Mouse (Mus musculus): ENCODE results near the gene Stard10.

The Stard10 gene

DNA sequence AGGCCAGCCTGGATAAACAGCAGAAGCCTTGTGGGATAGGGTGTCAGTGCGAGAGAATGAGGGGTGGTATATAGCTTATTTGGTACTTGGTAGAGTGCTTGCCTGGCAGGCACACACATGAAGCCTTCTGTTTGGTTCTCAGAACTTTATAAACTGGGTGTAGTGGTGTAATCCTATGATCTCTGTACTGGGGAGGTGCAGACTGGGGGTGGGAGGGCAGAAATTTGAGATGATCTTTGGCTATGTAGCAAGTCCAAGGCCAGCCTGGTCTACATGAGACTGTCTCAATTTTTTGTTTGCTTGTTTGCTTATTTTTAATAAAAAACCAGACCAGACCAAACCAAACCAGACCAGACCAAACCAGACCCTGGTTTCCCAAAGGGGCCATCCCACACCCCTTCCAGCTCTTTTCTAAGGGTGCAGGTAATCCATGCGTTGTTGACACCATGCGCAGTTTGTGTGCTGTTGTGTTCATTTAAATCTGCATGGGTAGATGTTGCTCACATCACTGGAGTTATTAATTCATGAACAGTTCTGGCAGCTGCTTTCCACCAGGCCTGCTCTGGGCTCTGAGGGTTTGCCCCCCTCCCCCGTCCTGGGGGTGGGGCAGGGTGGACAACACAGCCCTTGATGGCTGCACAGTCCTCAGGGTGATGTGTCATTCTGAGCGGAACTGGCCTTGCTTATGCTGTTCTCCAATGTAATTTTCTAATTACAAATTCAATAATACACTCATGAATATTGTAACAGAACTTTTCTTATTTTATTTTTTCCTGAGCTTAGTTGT, 15.4 kb downstream of the Stard10 start:
- no peak for DNase-seq

DNA sequence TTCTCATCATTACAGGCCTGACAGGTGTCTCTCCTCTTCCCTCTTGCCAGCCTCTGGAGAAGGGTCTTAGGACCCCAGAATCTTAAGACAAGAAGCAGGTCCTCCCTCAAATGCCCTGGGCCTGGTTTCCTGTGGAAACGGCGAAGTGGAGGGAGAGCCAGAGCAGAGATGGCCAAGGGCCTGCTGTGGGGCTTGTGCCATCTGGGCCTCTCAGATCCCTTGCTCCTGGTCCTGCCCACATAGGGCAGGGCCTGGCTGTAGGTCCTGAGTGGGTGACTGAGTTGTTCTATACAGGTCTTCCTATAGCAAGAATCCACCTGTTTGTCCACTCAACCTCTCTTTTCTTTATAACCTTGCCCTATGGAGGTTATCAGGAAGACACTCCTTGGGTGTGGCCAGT, 18.3 kb downstream of the Stard10 start:
- no peak for DNase-seq

DNA sequence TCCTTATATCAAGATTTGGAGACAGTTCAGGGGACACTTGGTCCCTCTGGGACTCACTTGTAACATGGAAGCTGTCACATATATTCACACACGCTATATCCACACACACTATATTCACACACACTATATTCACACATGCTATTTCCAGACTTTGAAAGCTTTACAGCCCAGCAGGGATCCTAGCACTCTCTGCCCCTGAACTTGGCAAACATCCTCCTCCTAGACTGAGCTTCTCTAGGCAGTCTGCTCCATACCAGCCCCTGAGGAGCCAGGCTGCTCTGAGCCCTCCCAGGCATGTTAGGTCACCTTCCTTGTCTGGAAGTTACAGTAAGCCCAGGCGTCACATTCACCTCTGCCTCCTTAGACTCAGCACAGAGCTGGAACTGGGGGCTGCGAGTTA, 19.8 kb downstream of the Stard10 start:
- no peak for DNase-seq

DNA sequence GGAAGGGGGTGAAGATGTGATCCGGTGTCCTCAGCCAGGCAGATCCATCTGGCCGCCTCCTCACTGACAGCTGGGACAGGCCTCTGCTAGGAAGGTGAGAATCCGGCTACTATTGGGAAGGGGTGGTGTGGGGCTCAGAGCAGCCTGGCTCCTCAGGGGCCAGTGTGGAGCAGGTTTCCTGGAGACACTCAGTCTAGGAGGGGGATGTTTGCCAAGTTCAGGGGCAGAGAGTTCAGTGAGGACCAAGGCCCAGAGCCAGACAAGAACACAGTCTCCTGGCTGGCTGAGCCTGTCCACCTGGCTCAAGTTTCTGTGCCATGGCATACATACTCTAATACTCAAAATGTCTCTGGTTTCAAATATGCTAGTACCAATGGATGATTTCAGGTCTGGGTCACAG, 20.5 kb downstream of the Stard10 start:
- DNase-seq, result no peak

DNA sequence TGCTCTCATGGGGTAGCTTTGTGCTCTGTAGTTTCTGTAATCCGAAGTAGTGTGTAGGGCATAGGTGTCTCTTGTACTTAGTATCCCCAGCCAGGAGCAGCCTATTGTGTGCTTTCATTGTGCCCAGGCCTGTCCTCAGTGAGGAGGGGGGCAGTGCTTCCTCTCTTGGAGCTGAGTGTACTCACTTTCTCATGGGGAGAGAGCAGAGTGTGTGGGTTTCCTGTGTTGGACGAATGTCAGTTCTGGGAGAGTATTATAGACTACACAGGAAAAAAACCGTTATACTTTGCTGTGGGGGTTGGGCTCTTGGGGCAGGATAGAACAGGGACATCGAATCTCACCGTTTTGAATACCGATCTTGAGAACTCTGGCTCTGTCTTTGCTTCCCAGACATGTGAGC, 24.5 kb downstream of the Stard10 start:
- DNase-seq, result peak in 1 of 2 experiments; percentile 56

DNA sequence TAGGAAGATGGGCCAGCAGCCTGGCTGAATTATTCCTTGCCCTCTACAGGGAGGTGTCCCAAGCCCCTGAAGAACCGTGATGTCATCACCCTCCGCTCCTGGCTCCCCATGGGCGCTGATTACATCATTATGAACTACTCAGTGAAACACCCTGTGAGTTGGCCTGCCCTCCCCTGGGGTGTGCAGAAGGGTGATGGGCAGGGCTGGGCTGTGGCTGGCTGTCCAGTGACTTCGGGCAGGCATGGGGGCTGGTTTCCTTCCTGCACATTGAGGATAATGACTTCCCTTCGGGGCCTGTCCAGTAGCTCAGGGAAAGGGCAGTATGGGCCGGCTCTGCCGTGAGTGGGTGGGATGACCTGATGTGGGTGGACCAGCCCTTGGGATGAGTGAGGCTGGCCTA, 26.2 kb downstream of the Stard10 start:
- no peak for DNase-seq

DNA sequence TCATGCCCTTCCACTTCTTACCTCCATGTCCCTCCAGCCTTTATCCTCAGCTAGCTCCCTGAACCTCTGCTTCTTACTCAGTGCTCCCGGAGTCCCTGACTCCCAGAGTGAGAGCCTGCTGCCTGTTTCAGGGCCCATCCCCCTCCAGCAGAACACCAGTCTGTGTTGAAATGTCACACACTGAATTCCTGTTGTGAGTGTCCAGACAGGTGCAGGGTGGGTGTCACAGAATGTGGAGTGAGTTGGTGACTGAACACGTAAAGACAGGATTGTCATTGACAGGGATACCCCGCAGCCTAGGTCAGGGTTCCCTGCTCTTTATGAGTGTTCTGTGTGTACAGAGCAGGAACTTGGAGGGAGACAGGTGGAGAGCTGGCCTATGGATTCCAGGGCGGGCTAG, 28.0 kb downstream of the Stard10 start:
- DNase-seq, result no peak

DNA sequence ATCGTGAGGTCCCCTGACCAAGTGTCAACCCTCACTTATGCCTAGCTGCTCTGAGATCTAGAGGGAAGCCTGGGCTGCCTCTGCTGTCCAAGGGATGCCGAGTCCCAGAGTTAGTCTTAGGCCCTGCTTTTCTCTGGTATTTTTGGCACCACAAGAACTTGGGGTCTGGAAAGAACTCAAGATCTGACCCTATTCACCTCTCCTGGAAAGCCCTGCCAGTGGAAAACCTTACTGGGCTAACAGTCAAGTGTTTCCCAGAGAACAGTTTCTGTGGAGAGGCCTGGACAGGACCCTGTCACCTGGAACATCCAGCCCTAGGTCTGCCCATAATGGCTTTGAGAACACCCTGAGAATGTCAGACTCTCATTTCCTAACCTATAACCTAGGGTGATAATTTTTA, 30.1 kb downstream of the Stard10 start:
- no peak for DNase-seq

DNA sequence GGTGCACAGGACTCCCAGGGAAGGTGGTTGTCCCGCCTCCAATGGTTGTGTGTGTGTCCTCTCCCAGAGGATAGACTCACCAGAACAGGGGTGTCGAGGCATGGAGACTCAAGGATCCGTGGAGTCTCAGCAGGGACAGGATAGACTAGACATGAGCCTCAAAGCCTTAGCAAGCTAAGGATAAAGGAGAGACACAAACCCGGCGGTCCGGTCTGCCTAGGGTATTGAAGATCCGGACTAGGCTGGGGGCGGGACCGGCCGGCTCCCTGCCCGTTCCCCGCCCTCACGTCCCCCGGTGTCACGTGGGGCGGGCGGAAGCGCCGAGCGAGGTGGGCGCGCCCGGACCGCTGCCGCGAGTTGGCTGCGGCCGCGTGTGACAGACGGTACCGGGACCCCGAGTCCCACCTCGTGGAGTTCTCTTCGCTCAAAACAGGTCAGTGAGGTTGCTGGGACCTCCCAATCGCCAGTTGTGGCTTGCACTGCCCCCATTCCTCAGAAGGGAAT, 30.9 kb downstream of the Stard10 start, which contains the start of gene Arap1:
Gene Arap1, plus strand, starts transcription at position 301 of the 504 bp plus-strand sequence.
- peak; percentile 46 to 55 for DNase-seq

DNA sequence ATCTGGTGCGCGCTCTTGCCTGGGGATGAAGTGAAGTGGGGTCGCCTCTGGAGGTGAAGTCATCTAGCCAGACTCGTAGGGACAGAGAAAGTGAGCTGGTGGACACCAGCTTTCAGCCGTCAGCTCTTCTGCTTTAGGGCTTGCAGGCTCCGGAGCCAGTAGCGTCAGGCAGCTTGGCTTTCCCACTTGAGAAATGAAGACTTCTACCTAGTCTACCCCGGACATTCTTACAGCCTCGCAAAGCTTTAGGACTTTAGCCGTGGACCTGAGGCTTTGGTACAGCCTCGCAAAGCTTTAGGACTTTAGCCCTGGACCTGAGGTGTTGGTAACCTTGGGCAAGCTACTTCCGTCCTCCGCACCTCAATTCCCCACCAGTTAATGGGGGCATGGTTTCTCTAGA, 31.4 kb downstream of the Stard10 start:
- no peak for DNase-seq

DNA sequence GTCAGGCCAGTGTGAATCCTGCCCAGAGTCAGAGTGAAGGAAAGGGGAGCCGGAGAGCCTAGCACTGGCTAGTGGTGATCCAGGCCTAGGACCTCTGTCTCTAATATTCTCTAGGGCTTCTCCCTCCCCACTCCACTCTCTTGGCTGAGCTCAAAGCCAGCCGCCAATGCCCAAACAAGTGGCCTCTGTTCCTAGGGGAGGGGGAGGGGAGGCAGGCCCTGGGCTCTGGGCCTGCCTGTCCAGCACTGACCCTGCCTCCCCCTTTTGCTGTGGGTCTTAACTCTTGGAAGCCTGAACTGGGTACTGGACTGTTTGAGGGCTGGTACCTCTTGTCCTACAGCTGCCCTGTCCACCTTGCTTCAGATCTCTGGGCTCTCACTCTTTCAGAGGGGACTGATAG, 33.0 kb downstream of the Stard10 start:
- no peak for DNase-seq

DNA sequence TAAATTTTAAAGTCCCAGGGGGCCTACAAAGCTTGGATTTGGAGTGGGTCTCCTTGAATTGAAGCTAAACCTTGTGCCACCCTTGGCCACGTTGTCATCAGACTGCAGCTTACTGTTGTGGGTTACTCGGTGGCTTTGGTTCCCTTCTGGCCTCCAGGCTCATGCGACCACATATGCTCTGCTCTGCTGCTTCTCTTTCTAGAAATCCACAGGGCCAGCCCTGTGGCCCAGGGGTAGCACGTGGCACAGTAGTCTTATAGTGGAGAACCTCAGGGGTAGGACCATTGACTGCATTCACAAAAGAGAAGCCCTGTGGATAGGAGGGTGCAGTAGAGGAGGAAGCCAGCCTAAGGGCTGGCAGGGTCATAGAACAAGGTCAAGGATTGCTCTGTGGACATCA, 35.5 kb downstream of the Stard10 start:
- no peak for DNase-seq

DNA sequence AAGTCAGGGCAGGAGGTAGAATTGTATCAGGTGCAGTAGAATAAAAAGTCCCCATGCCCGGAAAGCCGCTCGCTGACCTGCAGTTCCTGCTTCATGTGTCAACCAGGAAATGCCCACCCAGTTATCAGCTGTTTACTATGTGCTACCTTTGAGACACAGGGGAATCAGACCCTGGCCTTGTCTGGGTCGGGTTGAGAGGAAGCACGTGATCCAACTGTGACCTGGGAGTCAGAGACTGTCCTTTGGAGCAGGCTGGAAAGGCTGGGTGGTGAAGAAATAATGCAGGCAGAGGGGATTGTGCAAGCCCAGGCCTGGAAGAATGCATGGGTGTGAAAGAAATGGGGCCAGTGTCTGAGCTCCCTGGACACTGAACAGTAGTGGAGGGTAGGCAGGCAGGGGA, 37.5 kb downstream of the Stard10 start:
- no peak for DNase-seq

DNA sequence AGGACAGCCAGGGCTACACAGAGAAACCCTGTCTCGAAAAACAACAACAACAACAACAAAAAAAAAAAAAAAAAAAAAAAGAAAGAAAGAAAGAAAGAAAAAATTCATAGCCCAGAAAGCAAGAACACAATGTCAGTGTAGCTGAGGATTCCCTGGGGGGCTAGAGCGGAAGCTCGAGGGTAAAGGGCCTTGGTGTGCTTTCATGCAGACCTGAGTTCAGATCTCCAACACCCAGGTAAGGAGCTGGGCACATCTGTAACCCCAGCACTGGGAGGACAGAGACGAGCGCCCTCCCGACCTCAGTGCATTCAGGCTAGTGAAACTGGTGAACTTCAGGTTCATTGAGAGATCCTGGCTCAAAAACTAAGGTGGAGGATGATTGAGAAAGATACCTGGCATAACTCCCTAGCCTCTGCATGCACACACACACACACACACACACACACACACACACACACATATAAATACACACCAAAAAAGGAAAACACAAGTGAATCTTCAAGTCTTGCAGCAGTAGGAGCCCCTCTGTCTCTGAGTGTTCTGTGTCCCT, 38.7 kb downstream of the Stard10 start:
- no peak for DNase-seq

DNA sequence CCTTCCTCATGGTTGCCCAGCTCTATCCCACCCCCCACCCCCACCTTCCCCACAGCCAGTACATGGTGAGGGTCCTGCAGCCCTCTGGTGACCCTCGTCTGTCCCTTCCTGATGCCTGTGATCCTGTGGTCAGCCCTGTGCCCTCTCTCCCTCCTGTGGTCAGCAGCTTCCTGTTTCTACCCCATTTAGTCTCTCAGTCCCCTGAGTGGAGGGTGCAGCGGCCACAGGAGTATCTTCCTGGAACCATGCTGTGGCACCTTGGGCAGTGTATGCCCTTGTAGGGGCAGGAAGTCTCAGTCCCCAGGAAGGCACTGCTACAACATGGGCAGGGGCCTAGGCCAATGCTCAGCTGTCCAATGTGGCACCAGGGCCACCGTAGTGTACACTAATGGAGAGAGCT, 40.0 kb downstream of the Stard10 start:
- no peak for DNase-seq

DNA sequence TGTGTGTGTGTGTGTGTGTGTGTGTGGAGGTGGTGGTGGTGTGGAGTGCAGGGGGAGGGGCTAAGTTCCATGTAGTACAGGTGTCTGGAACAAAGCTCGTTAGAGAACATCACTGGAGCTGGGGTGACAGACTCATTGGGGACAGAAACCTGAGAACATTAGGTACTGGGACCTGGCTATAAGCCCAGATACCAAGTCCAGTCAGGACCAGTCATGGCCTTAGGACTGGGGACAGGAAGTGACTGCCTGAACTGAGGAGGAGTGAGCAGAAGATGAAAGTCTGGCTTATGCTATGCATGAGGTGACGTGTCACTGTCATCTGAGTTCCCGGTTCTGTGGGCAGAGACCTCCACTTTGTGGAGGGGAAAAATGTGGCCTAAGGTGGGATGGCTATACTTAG, 43.5 kb downstream of the Stard10 start:
- DNase-seq, result no peak

DNA sequence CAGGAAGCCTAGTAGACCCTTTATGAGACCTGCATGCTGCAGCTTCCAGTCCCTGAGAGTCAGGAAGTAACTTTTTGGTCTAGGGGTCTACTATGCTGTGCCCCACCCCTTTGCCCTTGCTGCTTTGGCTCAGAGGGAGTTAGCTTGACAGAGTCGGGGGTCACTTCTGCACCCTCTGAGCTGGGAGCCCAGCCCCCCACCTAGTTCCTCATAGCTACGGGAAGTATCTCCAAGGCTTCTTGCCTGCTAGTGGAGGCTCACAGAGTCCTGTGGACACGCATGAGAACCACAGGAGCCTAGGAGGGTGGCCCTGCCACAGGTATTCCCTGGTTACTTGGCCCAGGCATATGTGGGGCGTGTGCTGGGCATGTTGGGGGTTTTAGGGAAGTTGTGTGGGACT, 44.1 kb downstream of the Stard10 start:
- DNase-seq, result no peak

DNA sequence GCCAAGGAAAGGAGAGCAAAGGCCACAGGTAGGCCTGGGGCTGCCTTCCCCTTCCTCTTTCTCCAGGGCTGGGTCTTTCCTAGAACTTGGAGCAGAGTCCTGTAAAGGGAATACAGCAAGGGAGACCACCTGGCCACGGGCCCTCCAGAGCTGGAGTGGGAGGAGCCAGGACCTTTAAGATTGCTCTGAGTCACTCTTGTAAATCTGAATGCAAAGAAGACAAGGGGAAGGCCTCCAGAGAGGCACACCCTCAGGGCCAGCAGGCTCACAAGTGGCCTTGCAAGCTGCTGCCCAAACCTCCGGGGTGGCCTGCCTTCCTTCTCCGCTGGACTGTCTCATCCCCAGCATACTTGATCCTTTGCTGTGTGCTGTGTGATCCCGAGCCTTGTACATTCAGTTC, 44.9 kb downstream of the Stard10 start:
- no peak for DNase-seq

DNA sequence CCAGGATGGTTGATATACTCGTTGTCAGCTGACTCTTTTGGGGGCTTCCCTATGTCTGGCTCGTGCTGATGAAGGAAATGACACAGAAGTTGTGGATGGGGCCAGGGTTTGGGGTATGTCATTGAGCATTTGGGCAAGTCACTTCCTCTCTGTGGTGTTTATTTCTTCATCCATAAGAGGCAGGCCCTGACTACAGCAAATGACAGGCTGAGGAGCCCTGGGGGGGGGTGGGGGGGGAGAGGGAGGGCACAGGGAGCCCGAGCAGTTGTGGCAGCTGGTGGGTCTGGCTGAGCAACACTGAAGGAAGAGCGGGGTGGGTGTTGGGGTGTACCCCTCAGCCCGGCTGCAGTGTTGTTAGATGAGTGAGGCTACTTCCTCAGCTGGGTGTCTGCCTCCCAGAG, 45.9 kb downstream of the Stard10 start:
- no peak for DNase-seq

DNA sequence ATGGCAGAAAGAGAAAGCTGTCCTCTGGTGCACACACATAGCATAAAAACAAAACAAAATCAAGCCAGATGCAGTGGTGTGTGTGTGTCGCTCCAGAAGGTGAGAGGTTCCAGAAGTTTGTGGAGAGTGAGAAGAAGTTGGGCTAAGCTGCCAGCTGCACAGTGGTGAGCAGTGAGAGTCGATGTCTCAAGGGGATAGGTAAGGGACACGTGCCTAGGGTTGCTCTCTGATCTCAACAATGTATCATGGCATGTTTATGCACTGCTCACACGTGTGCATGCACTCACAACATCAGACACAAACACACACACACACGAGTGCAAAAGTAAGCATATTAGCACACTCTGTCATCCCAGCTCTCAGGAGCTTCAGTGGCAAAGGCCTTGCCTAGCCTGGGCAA, 47.0 kb downstream of the Stard10 start:
- DNase-seq, result no peak

DNA sequence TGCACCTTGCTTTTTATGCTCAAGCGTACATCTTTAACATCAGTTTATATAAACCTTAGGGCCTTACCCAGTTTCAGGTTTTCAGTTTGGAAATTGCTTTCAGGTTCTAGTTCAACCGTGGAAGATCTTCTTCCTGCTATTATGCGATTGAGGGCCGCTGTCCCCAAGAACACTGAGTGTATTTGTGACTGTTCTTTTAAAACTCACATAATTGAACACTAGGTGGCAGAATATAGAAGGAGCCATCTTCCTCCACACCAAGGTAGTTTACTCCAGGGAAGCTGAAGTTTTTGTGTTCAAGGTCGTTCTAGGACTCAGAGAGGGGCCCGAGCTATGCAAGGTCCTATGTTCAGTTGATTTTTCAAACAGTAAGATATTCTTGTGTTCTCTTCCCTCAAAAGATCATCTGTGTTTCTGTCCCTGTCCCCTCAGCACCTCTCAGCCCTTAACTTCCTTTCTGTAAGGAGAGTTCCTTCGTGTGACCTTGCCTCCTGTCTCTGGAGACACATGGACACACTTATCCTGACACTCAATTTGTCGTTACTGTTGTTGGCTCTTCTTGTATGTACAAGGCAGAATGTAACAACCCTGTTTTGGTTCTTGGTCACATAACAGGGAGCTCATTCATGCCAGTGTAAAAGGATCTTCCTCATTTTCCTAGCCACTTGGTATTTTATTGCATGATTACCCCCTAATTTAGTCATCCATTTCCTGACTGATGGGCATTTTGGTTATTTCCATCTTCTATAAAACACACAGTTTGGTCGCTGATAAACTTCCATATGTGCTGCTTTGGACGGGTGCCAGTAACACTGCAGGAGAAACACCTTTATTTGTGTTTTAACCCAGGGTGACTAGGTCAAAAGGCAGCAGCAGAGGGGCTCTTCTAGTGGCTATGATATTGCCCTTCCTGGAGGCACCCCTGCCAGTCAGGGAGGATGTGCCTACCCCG, 51.3 kb downstream of the Stard10 start:
- DNase-seq, result no peak

DNA sequence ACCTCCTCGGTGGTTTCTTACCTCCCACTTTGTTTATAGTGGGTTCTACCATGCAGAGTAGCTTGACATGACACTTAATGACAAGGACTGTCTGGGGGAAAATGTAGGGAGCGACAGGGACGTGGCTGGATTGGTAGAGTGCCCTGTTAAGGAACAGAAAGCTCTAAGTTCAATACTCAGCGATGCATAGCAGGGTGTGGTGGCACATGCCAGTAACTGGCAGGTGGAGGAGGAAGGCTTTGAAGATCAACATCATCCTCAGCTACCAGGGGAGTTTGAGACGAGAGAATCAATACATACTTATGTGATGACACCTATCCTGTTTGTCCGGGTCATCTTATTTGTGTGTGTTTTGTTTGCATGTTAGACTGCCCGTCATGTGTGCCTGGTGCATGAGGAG, 52.8 kb downstream of the Stard10 start:
- DNase-seq, result no peak

DNA sequence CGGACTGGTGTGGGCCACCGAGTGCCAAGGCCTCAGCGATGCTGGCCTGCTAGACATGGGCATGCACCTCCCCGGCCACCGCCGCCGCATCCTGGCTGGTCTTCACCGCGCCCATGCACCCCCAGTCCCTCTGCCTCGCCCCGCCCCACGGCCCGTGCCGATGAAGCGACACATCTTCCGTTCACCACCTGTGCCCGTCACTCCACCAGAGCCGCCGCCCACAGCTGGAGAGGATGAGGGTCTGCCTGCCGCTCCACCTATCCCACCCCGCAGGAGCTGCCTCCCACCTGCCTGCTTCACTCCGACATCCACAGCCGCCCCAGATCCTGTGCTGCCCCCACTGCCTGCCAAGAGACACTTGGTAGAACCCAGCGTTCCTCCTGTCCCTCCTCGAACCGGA, 56.2 kb downstream of the Stard10 start:
- no peak for DNase-seq

DNA sequence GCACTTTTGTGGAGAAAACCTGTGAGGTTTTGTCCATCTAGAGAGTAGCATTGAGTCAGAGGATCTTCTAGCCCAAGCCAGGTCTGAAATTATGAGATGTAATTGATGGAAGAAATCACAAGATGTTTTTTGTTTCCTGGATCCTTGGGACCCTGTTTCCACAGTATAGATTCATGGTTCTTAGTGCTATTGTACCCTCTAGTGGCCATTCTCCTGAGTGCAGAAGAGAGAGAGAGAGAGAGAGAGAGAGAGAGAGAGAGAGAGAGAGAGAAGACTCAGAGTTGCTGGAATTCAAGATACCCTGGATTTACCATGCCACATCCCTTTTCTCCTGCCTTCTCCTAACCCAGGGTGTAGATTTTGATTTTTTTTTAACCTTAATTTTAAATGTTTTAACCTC, 57.3 kb downstream of the Stard10 start:
- no peak for DNase-seq
